Mouse (Mus musculus) erythroblast, embryonic 14.5 days (primary cell): ENCODE results near the gene Meiob.

Experiments
- GATA1 ChIP-seq: IDR thresholded peaks from 2 replicates; pipeline ENCODE4 v1.6.1; 2012; ENCODE audit warnings: low read length, inconsistent platforms, mixed read lengths
- TAL1 ChIP-seq: IDR thresholded peaks from 3 replicates; pipeline ENCODE4 v1.6.1; 2012; ENCODE audit warnings: low read length, inconsistent platforms, mixed read lengths

DNA sequence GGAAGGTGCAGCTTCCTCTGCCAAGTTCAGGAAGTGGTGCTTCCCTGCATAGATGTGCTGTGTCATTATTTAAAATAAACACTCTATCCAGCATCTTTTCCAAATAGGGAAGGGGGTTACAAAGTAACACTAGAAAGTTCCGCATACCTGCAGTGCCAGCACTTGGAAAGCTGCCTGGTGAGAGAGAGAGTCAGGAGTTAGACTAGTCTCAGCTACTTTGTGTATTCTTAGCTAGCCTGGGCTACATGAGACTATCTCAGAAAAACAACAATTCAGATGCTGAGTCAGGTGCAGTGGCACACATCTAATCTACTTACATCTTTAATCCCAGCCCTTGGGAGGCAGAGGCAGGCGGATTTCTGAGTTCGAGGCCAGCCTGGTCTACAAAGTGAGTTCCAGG lies 57.7 kb downstream of the Meiob start:
- TF ChIP-seq TAL1 (no peak), GATA1 (no peak)
